Mouse (Mus musculus) sigmoid colon, adult 10 weeks (tissue): ENCODE measurements around the gene Vgll1. TPM values are rescaled to one million over a fixed set of nuclear protein-coding genes. Genes with fewer than 3 reads are reported as not detected.

Experiments used
- polyA plus RNA-seq: library from polyadenylated mRNA; stranded (reverse); fragments of 350-450 nt; fragmentation: Illumina TruSeq; extraction: RNeasy Lipid Tissue Mini Kit (QIAGEN cat#74804); gene quantifications from one replicate; pipeline ENCODE4 v1.2.3, GENCODE M21; 2014; ENCODE audit warnings: low read depth, low replicate concordance

The Vgll1 gene
- not detected for polyA plus RNA-seq

GRCm38 (mm10) chrX:57087806-57088205 is at the start of gene Vgll1:
Vgll1 (plus strand) TSS chrX:57088106.

DNA sequence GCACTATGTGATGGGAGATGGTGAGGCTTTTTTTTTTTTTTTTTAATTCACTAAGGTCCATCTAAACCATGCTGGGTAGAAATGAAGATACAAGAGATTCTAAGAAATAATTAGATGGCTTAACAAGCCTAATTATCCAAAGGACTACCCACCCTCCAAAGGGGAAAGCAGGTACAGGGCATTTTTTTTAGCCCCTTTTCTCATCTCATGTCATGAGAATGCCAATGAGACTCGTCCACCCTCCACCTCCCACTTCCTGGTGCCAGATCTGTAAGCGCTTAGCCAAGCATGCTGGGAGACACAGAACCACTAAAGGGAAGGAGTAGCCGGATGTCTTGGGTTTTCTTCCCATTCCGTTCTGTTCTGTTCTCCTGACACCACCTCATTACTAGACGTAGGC is 45.1 kb upstream of the Vgll1 start, which contains the start of gene Brs3:
TSS of gene Brs3 (plus strand) at position 301 of the 400 bp plus-strand sequence.

GRCm38 (mm10) chrX:57053174-57053992 is 34.5 kb upstream of the Vgll1 start, which contains the start of gene Htatsf1:
Htatsf1 (plus strand) TSS chrX:57053583.

Other genes starting within 250 kb of the Vgll1 start
- not detected for gene Adgrg4, start 217.9 kb upstream of the Vgll1 start, polyA plus RNA-seq
- gene Brs3, start 45.0 kb upstream of the Vgll1 start, polyA plus RNA-seq, result not detected
- gene Htatsf1, start 34.5 kb upstream of the Vgll1 start, polyA plus RNA-seq, result 97.9 TPM
- gene Cd40lg, start 124.0 kb downstream of the Vgll1 start, polyA plus RNA-seq, result 0.60 TPM